ENCODE assay signal across 20 mouse cellular contexts in the genomic region with DNA sequence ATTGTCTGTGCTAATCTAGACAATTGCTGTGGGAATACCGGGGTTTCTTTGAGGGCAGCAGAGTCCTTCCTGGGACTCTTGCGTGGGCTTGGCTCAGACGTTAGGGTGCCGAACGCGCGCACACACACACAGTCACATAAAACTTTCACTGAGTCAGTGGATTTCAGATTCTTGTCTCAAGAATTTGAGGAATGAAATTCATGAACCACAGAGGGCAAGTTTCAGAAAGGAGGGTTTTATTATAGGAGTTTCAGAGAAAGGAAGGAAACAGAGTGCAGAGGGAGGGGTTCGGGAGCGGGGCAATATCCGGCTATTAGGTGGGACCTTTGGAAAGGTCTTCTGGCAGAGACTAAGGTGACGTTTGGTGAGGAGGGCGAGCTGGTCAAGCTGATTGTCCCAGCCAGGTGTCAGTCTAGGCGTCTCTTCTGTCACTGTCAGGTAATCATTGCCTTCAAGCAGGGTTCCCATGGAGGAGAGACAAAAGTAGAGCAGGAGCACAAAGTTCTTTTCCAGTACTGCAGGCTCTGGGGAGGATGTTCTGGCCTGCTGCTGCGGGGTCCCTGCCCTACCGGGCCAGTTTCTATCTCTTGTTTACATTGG. TPM values are rescaled to one million over a fixed set of nuclear protein-coding genes. Genes with fewer than 3 reads are reported as not detected.
DNase-seq lines count a peak whose midpoint lies in the region; ATAC-seq and TF ChIP-seq lines count a peak whose summit lies in the region.
"Had no signal": no experiment of that assay in that cellular context is flagged by ENCODE, and none has a peak within 500 bp of the region (broad histone marks: within the 10 kb centered on the region; RNA-seq: fewer than 3 reads in every experiment).

No protein-coding gene starts in this region.

- H3K4me1 ChIP-seq in lung, embryonic 16.5 days (replicated peaks; ENCODE audit: control insufficient read depth, insufficient read depth, low read length) = peaks cover 14% of the 10 kb centered on the region
- H3K4me1 ChIP-seq in lung, postnatal 0 days (ENCODE audit: insufficient read depth, low read depth, low read length) = no peaks in the 10 kb centered on the region
- H3K4me1 ChIP-seq in kidney, postnatal 0 days (replicated peaks; ENCODE audit: insufficient read depth, low read length) = peaks cover 7% of the 10 kb centered on the region; the same call in 1 of the 2 replicates
- H3K4me1 ChIP-seq in liver, embryonic 12.5 days = 0 out of 2 replicates have a peak, but pooled peaks cover 2% of the 10 kb centered on the region
- H3K4me1 ChIP-seq in thymus, adult 2 months (replicated peaks; ENCODE audit: control insufficient read depth, insufficient read depth, low read length) = no peaks in the 10 kb centered on the region
- H3K4me1 ChIP-seq: heart, embryonic 10.5 days; megakaryocyte, embryonic 14.5 days; neural tube, embryonic 15.5 days had no signal

- H3K4me3 ChIP-seq in lung, embryonic 16.5 days (ENCODE audit: low read length) = no peak overlapping the region
- H3K4me3 ChIP-seq in lung, postnatal 0 days (ENCODE audit: low read depth, low read length) = no peak overlapping the region
- H3K4me3 ChIP-seq in kidney, postnatal 0 days (replicated peaks; ENCODE audit: low read depth, low read length) = no peak overlapping the region
- no peak overlapping the region for H3K4me3 ChIP-seq in liver, embryonic 12.5 days
- no peak overlapping the region for H3K4me3 ChIP-seq in thymus, adult 2 months (ENCODE audit: control insufficient read depth, insufficient read depth, low read length)
- H3K4me3 ChIP-seq: heart, embryonic 10.5 days; megakaryocyte, embryonic 14.5 days; neural tube, embryonic 15.5 days had no signal

- 44% methylated on average over 15 of the region's 15 CpGs for WGBS in lung, embryonic 16.5 days
- WGBS in lung, postnatal 0 days = 35% methylated on average over 15 of the region's 15 CpGs
- 30% methylated on average over 15 of the region's 15 CpGs for WGBS in kidney, postnatal 0 days
- 68% methylated on average over 15 of the region's 15 CpGs for WGBS in liver, embryonic 12.5 days (ENCODE audit: insufficient replicate concordance)
- WGBS in thymus, adult 2 months = 60% methylated on average over 15 of the region's 15 CpGs

- no peak for TF ChIP-seq POLR2A in thymus, adult 2 months (IDR thresholded peaks at IDR 0.05; ENCODE audit: control insufficient read depth, extremely low read depth, insufficient read depth, low read length, poor library complexity)

- no peak for TF ChIP-seq CTCF in lung, postnatal 0 days (IDR thresholded peaks at IDR 0.05)
- TF ChIP-seq CTCF in kidney, postnatal 0 days (IDR thresholded peaks at IDR 0.05; ENCODE audit: low read depth) = no peak
- TF ChIP-seq CTCF in thymus, adult 2 months (IDR thresholded peaks at IDR 0.05; ENCODE audit: borderline replicate concordance, control insufficient read depth, extremely low read depth, insufficient read depth, low read length, poor library complexity) = no peak

- TF ChIP-seq EP300 in lung, postnatal 0 days (IDR thresholded peaks at IDR 0.05) = no peak

- peak; percentile 61 for DNase-seq in heart, adult 11 months
- DNase-seq in heart, adult 18-20 months = no peak
- no peak for DNase-seq in lung, postnatal 0 days (ENCODE audit: low spot score)
- DNase-seq in kidney, postnatal 0 days (ENCODE audit: low spot score) = peak; percentile 70
- DNase-seq in spleen, postnatal 4 days (ENCODE audit: low spot score in 2 of 2) = no peak
- DNase-seq in thymus, adult 2 months = no peak
- DNase-seq: cerebellum, adult 2 months; gastrocnemius, postnatal 36 days; lung, postnatal 10 days; midbrain, embryonic 14.5 days; thymus, postnatal 36 days had no signal

- H3K4me2 ChIP-seq in lung, embryonic 16.5 days (ENCODE audit: low read depth, low read length) = peak overlapping the region; percentile 14; the same call in 1 of the 2 replicates
- no peak overlapping the region for H3K4me2 ChIP-seq in lung, postnatal 0 days (replicated peaks; ENCODE audit: low read depth, low read length)
- peak overlapping the region; percentile 35 for H3K4me2 ChIP-seq in kidney, postnatal 0 days (ENCODE audit: low read length)
- H3K4me2 ChIP-seq in liver, embryonic 12.5 days = no peak overlapping the region
- H3K4me2 ChIP-seq: neural tube, embryonic 15.5 days had no signal

- H3K36me3 ChIP-seq in lung, embryonic 16.5 days (ENCODE audit: control insufficient read depth, insufficient read depth, low read length) = no peaks in the 10 kb centered on the region
- no peaks in the 10 kb centered on the region for H3K36me3 ChIP-seq in lung, postnatal 0 days (ENCODE audit: insufficient read depth, low read length)
- no peaks in the 10 kb centered on the region for H3K36me3 ChIP-seq in kidney, postnatal 0 days (ENCODE audit: insufficient read depth, low read length)
- no peaks in the 10 kb centered on the region for H3K36me3 ChIP-seq in liver, embryonic 12.5 days
- H3K36me3 ChIP-seq in thymus, adult 2 months (ENCODE audit: control insufficient read depth, insufficient read depth, low read length) = no peaks in the 10 kb centered on the region
- H3K36me3 ChIP-seq: heart, embryonic 10.5 days; neural tube, embryonic 15.5 days had no signal

- H3K9me3 ChIP-seq in lung, embryonic 16.5 days (ENCODE audit: control insufficient read depth, low read length) = no peaks in the 10 kb centered on the region
- no peaks in the 10 kb centered on the region for H3K9me3 ChIP-seq in lung, postnatal 0 days (ENCODE audit: low read length)
- no peaks in the 10 kb centered on the region for H3K9me3 ChIP-seq in kidney, postnatal 0 days (replicated peaks; ENCODE audit: low read length)
- no peaks in the 10 kb centered on the region for H3K9me3 ChIP-seq in liver, embryonic 12.5 days (replicated peaks)
- H3K9me3 ChIP-seq: heart, embryonic 10.5 days; neural tube, embryonic 15.5 days had no signal

- no peaks in the 10 kb centered on the region for H3K27me3 ChIP-seq in lung, embryonic 16.5 days (ENCODE audit: control insufficient read depth, insufficient read depth, low read depth, low read length)
- no peaks in the 10 kb centered on the region for H3K27me3 ChIP-seq in lung, postnatal 0 days (replicated peaks; ENCODE audit: insufficient read depth, low read length)
- H3K27me3 ChIP-seq in kidney, postnatal 0 days (ENCODE audit: insufficient read depth, low read length) = no peaks in the 10 kb centered on the region
- H3K27me3 ChIP-seq in liver, embryonic 12.5 days (replicated peaks) = no peaks in the 10 kb centered on the region
- H3K27me3 ChIP-seq in thymus, adult 2 months (ENCODE audit: control insufficient read depth, insufficient read depth, low read length) = no peaks in the 10 kb centered on the region
- H3K27me3 ChIP-seq: CH12.LX; megakaryocyte, embryonic 14.5 days; neural tube, embryonic 15.5 days had no signal

- peak overlapping the region; percentile 36; the same call in 1 of the 2 replicates for H3K27ac ChIP-seq in lung, embryonic 16.5 days (ENCODE audit: low read length)
- no peak overlapping the region for H3K27ac ChIP-seq in lung, postnatal 0 days (ENCODE audit: low read length)
- H3K27ac ChIP-seq in kidney, postnatal 0 days = no peak overlapping the region
- no peak overlapping the region for H3K27ac ChIP-seq in liver, embryonic 12.5 days
- no peak overlapping the region for H3K27ac ChIP-seq in thymus, adult 2 months (ENCODE audit: control insufficient read depth, insufficient read depth, low read length)
- H3K27ac ChIP-seq: heart, embryonic 10.5 days; liver, embryonic 14.5 days; neural tube, embryonic 15.5 days had no signal

- no peak overlapping the region for H3K9ac ChIP-seq in lung, embryonic 16.5 days (ENCODE audit: low read length)
- H3K9ac ChIP-seq in lung, postnatal 0 days (replicated peaks; ENCODE audit: low read depth) = no peak overlapping the region
- no peak overlapping the region for H3K9ac ChIP-seq in kidney, postnatal 0 days (ENCODE audit: low read depth, low read length)
- H3K9ac ChIP-seq in liver, embryonic 12.5 days = no peak overlapping the region
- H3K9ac ChIP-seq: liver, embryonic 14.5 days; neural tube, embryonic 15.5 days had no signal

- ATAC-seq in lung, embryonic 16.5 days (ENCODE audit: low read depth) = no peak
- no peak for ATAC-seq in lung, postnatal 0 days
- no peak for ATAC-seq in kidney, postnatal 0 days (replicated peaks; ENCODE audit: low FRiP score, low read depth)
- ATAC-seq in liver, embryonic 12.5 days = no peak
- ATAC-seq: forebrain, embryonic 14.5 days had no signal

RNA-seq across cellular contexts. Expression of a gene that starts 15.6 kb away (rescaled TPM):
- 1 to 10 TPM; 1.4 to 1.8 TPM for total RNA-seq in heart, adult 18-20 months (2021)
- 36.1 and 39.7 TPM in 2 replicates for polyA plus RNA-seq in lung, embryonic 16.5 days (2015; fragmentation: Nextera tagmentation; extraction: Ambion mirVana)
- 12.2 and 13.3 TPM in 2 replicates for polyA plus RNA-seq in lung, postnatal 0 days (2015; fragmentation: Nextera tagmentation; extraction: Ambion mirVana)
- 11.5 and 12.3 TPM in 2 replicates for polyA plus RNA-seq in kidney, postnatal 0 days (2015; fragmentation: Nextera tagmentation; extraction: Ambion mirVana)
- 5.9 and 6.8 TPM in 2 replicates for polyA plus RNA-seq in liver, embryonic 12.5 days (2016; fragmentation: Nextera tagmentation; extraction: Ambion mirVana)
- 0.77 and 0.78 TPM in 2 replicates for polyA plus RNA-seq in thymus, adult 2 months (2012; rRNA removed)
- total RNA-seq: CH12.LX, MEL had no signal

Comparison
In these comparisons a context has a peak if more than half of its experiments do, and no peak if none do; other contexts are left out.
1. DNase-seq: peak in heart, adult 11 months (single experiment) and kidney, postnatal 0 days (single experiment); none in heart, adult 18-20 months (0 of 2), lung, postnatal 0 days (single experiment), spleen, postnatal 4 days (0 of 2) and thymus, adult 2 months (single experiment).
2. H3K4me2 ChIP-seq: peak in lung, embryonic 16.5 days (single experiment) and kidney, postnatal 0 days (single experiment); none in lung, postnatal 0 days (single experiment) and liver, embryonic 12.5 days (single experiment).